Mouse (Mus musculus): ENCODE data around the gene Gnl2. TPM values are rescaled to one million over a fixed set of nuclear protein-coding genes. Genes with fewer than 3 reads are reported as not detected.

The Gnl2 gene
- polyA plus RNA-seq, 1 experiment from 2014 or later: 36.1 TPM

- H3K4me3 ChIP-seq (ENCODE audit: low read depth, low read length): peak within 1 kb of the TSS; percentile 43
- ATAC-seq (ENCODE audit: low FRiP score, low TSS enrichment) (peak; percentile 19; the same call in 1 of the 2 replicates), DNase-seq (ENCODE audit: low spot score) (peak; percentile 39)
- no peak for TF ChIP-seq EP300 (optimal IDR thresholded peaks at IDR 0.05)
- TF ChIP-seq CTCF (IDR thresholded peaks at IDR 0.05; ENCODE audit: low read depth): no peak
- H3K9me3 ChIP-seq (ENCODE audit: control insufficient read depth, low read length): no peaks in the 10 kb centered on the region
- no peaks in the 10 kb centered on the region for H3K36me3 ChIP-seq (ENCODE audit: control insufficient read depth, insufficient read depth, low read length)
- peak within 1 kb of the TSS; percentile 18; the same call in 1 of the 2 replicates for H3K9ac ChIP-seq (ENCODE audit: low read length)
- peaks cover 16% of the 10 kb centered on the region for H3K27me3 ChIP-seq (ENCODE audit: control insufficient read depth, insufficient read depth, low read length)
- 2% methylated on average over 34 of the region's 62 CpGs for WGBS
- no peak within 1 kb of the TSS for H3K27ac ChIP-seq (replicated peaks)
- peak within 1 kb of the TSS; percentile 65 for H3K4me2 ChIP-seq (replicated peaks; ENCODE audit: low read depth)
- H3K4me1 ChIP-seq (replicated peaks; ENCODE audit: control insufficient read depth, insufficient read depth): no peaks in the 10 kb centered on the region
Measured at GRCm38 (mm10) chr4:124985671-124986602, 30.4 kb upstream of the Gnl2 start, which contains the start of gene Rspo1. Rspo1 (plus strand) TSS chr4:124986430.

- H3K36me3 ChIP-seq (ENCODE audit: control insufficient read depth, insufficient read depth, low read length): no peaks in the 10 kb centered on the region
- H3K27ac ChIP-seq (replicated peaks): no peak overlapping the region
- DNase-seq (ENCODE audit: low spot score): no peak
- H3K4me3 ChIP-seq (ENCODE audit: low read depth, low read length): peak overlapping the region; percentile 43
- peak overlapping the region; percentile 65 for H3K4me2 ChIP-seq (replicated peaks; ENCODE audit: low read depth)
- H3K4me1 ChIP-seq (replicated peaks; ENCODE audit: control insufficient read depth, insufficient read depth): no peaks in the 10 kb centered on the region
- H3K9ac ChIP-seq (ENCODE audit: low read length): peak overlapping the region; percentile 18; the same call in 1 of the 2 replicates
- no peak for TF ChIP-seq CTCF (IDR thresholded peaks at IDR 0.05; ENCODE audit: low read depth)
- TF ChIP-seq EP300 (optimal IDR thresholded peaks at IDR 0.05): no peak
- ATAC-seq (ENCODE audit: low FRiP score, low TSS enrichment): no peak
- no peaks in the 10 kb centered on the region for H3K9me3 ChIP-seq (ENCODE audit: control insufficient read depth, low read length)
- H3K27me3 ChIP-seq (ENCODE audit: control insufficient read depth, insufficient read depth, low read length): peaks cover 16% of the 10 kb centered on the region
- WGBS: 4% methylated on average over 42 of the region's 51 CpGs
Measured at GRCm38 (mm10) chr4:124986739-124987710, 29.4 kb upstream of the Gnl2 start.

- TF ChIP-seq CTCF (IDR thresholded peaks at IDR 0.05; ENCODE audit: low read depth) (no peak), EP300 (optimal IDR thresholded peaks at IDR 0.05) (no peak)
- Histone ChIP-seq H3K9ac (ENCODE audit: low read length) (no peak overlapping the region), H3K36me3 (ENCODE audit: control insufficient read depth, insufficient read depth, low read length) (no peaks in the 10 kb centered on the region), H3K4me1 (replicated peaks; ENCODE audit: control insufficient read depth, insufficient read depth) (no peaks in the 10 kb centered on the region), H3K4me3 (ENCODE audit: low read depth, low read length) (no peak overlapping the region), H3K4me2 (replicated peaks; ENCODE audit: low read depth) (no peak overlapping the region), H3K27ac (replicated peaks) (no peak overlapping the region), H3K27me3 (ENCODE audit: control insufficient read depth, insufficient read depth, low read length) (peaks cover 16% of the 10 kb centered on the region), H3K9me3 (ENCODE audit: control insufficient read depth, low read length) (no peaks in the 10 kb centered on the region)
- no peak for ATAC-seq (ENCODE audit: low FRiP score, low TSS enrichment)
- no peak for DNase-seq (ENCODE audit: low spot score)
- 11% methylated on average over 10 of the region's 10 CpGs for WGBS
Measured at GRCm38 (mm10) chr4:124987711-124988097, 28.7 kb upstream of the Gnl2 start.

GRCm38 (mm10) chr4:124988382-124988781 is 28.0 kb upstream of the Gnl2 start:
- no peak overlapping the region for H3K27ac ChIP-seq (replicated peaks)

GRCm38 (mm10) chr4:124989787-124990253 is 26.6 kb upstream of the Gnl2 start:
- no peak for DNase-seq (ENCODE audit: low spot score)
- Histone ChIP-seq H3K9ac (ENCODE audit: low read length) (no peak overlapping the region), H3K27ac (replicated peaks) (no peak overlapping the region), H3K36me3 (ENCODE audit: control insufficient read depth, insufficient read depth, low read length) (no peaks in the 10 kb centered on the region), H3K9me3 (ENCODE audit: control insufficient read depth, low read length) (no peaks in the 10 kb centered on the region), H3K4me3 (ENCODE audit: low read depth, low read length) (no peak overlapping the region), H3K4me1 (replicated peaks; ENCODE audit: control insufficient read depth, insufficient read depth) (no peaks in the 10 kb centered on the region), H3K4me2 (replicated peaks; ENCODE audit: low read depth) (no peak overlapping the region), H3K27me3 (ENCODE audit: control insufficient read depth, insufficient read depth, low read length) (peaks cover 13% of the 10 kb centered on the region)
- 7% methylated on average over 20 of the region's 20 CpGs for WGBS
- TF ChIP-seq EP300 (optimal IDR thresholded peaks at IDR 0.05) (no peak), CTCF (IDR thresholded peaks at IDR 0.05; ENCODE audit: low read depth) (no peak)
- no peak for ATAC-seq (ENCODE audit: low FRiP score, low TSS enrichment)

More at GRCm38 (mm10) chr4:124988382-124988781, 28.0 kb upstream of the Gnl2 start:
- no peak overlapping the region for H3K4me3 ChIP-seq (ENCODE audit: low read depth, low read length)
- WGBS: 31% methylated on average over 9 of the region's 9 CpGs
- H3K4me1 ChIP-seq (replicated peaks; ENCODE audit: control insufficient read depth, insufficient read depth): no peaks in the 10 kb centered on the region
- H3K27me3 ChIP-seq (ENCODE audit: control insufficient read depth, insufficient read depth, low read length): peaks cover 16% of the 10 kb centered on the region
- H3K9me3 ChIP-seq (ENCODE audit: control insufficient read depth, low read length): no peaks in the 10 kb centered on the region
- ATAC-seq (ENCODE audit: low FRiP score, low TSS enrichment): no peak
- DNase-seq (ENCODE audit: low spot score): no peak
- H3K4me2 ChIP-seq (replicated peaks; ENCODE audit: low read depth): no peak overlapping the region
- TF ChIP-seq CTCF (IDR thresholded peaks at IDR 0.05; ENCODE audit: low read depth) (no peak), EP300 (optimal IDR thresholded peaks at IDR 0.05) (no peak)
- no peaks in the 10 kb centered on the region for H3K36me3 ChIP-seq (ENCODE audit: control insufficient read depth, insufficient read depth, low read length)
- no peak overlapping the region for H3K9ac ChIP-seq (ENCODE audit: low read length)

All from stomach, postnatal 0 days (tissue).